Mouse (Mus musculus) heart, postnatal 0 days (tissue): ENCODE results near the gene Phlda1.

Experiments
- CTCF ChIP-seq: IDR thresholded peaks from 2 replicates; pipeline ENCODE4 v1.5.1; 2016; ENCODE audit warnings: antibody characterized with exemption, control low read depth, low read depth
- EP300 ChIP-seq: IDR thresholded peaks from 2 replicates; pipeline ENCODE4 v1.6.1; 2016; ENCODE audit warnings: antibody characterized with exemption, low read depth

DNA sequence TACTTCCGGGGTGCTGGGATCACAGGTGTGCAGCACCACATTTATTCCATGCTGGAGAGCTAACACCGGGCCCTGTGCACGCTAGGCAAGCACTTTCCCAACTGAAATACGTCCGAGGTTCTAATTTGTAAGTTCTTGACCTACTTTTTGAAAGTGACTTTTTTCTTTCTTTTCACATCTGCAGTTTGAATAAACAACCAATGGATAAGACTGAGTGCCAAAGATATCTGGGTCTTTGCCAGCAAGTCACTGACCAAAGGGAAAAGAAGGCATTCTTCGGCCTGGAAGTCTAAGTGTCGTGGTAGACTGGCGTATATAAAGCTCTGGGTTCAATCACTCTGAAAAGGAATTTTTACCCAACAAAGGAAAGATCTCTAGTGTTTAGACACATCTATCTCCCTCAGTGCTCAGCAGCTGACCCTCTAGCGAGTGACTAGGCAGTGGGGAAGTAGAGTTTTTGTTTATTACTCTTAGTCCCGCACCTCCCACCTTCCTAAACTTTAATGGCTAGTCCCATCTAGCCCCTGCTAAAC lies 6.0 kb downstream of the Phlda1 start:
- no peak for TF ChIP-seq EP300
- TF ChIP-seq CTCF = no peak
